Mouse (Mus musculus): ENCODE data around the gene Ankrd34a.

The Ankrd34a gene

GRCm38 (mm10) chr3:96596228-96596707, at the start of gene Ankrd34a:
Gene Ankrd34a, plus strand, starts transcription at chr3:96596636.
- in situ Hi-C loops (cut with MboI; ENCODE audit: low pct_unique_long_range_greater_than_20kb in 1 of 2, low sequenced_read_pairs in 2 of 2, unreplicated experiment in 1 of 2) = no loop called here

- in situ Hi-C loops (cut with MboI; ENCODE audit: low pct_unique_long_range_greater_than_20kb in 1 of 2, low sequenced_read_pairs in 2 of 2, unreplicated experiment in 1 of 2) = loop anchor here in 1 of 2 experiments (10.0 kb wide), 1 partner anchor 88 kb away; the partner anchor contains the start of genes Gm42957 and Pex11b
Observed at GRCm38 (mm10) chr3:96546880-96547279, 49.6 kb upstream of the Ankrd34a start.

GRCm38 (mm10) chr3:96547389-96547960, 49.0 kb upstream of the Ankrd34a start:
- in situ Hi-C loops (cut with MboI; ENCODE audit: low pct_unique_long_range_greater_than_20kb in 1 of 2, low sequenced_read_pairs in 2 of 2, unreplicated experiment in 1 of 2) = loop anchor here in 1 of 2 experiments (10.0 kb wide), 1 partner anchor 87 kb away; the partner anchor contains the start of genes Gm42957 and Pex11b

- in situ Hi-C loops (cut with MboI; ENCODE audit: low pct_unique_long_range_greater_than_20kb in 1 of 2, low sequenced_read_pairs in 2 of 2, unreplicated experiment in 1 of 2) = loop anchor here in 1 of 2 experiments (10.0 kb wide), 1 partner anchor 86 kb away; the partner anchor contains the start of genes Gm42957 and Pex11b
Observed at GRCm38 (mm10) chr3:96548824-96549223, 47.6 kb upstream of the Ankrd34a start.

- in situ Hi-C loops (cut with MboI; ENCODE audit: low pct_unique_long_range_greater_than_20kb in 1 of 2, low sequenced_read_pairs in 2 of 2, unreplicated experiment in 1 of 2) = loop anchor here in 1 of 2 experiments (10.0 kb wide), 1 partner anchor 85 kb away; the partner anchor contains the start of genes Gm42957 and Pex11b
Observed at GRCm38 (mm10) chr3:96549346-96549745, 47.1 kb upstream of the Ankrd34a start.

GRCm38 (mm10) chr3:96551203-96551602, 45.2 kb upstream of the Ankrd34a start:
- in situ Hi-C loops (cut with MboI; ENCODE audit: low pct_unique_long_range_greater_than_20kb in 1 of 2, low sequenced_read_pairs in 2 of 2, unreplicated experiment in 1 of 2) = loop anchor here in 1 of 2 experiments (25.0 kb wide), 1 partner anchor 611 kb away; the partner anchor contains the start of gene Acp6

- in situ Hi-C loops (cut with MboI; ENCODE audit: low pct_unique_long_range_greater_than_20kb in 1 of 2, low sequenced_read_pairs in 2 of 2, unreplicated experiment in 1 of 2) = loop anchor here in 1 of 2 experiments (25.0 kb wide), 1 partner anchor 610 kb away; the partner anchor contains the start of gene Acp6
Observed at GRCm38 (mm10) chr3:96551890-96552289, 44.5 kb upstream of the Ankrd34a start.

- in situ Hi-C loops (cut with MboI; ENCODE audit: low pct_unique_long_range_greater_than_20kb in 1 of 2, low sequenced_read_pairs in 2 of 2, unreplicated experiment in 1 of 2) = loop anchor here in 1 of 2 experiments (25.0 kb wide), 1 partner anchor 609 kb away; the partner anchor contains the start of gene Acp6
Observed at GRCm38 (mm10) chr3:96553601-96554000, 42.8 kb upstream of the Ankrd34a start.

- in situ Hi-C loops (cut with MboI; ENCODE audit: low pct_unique_long_range_greater_than_20kb in 1 of 2, low sequenced_read_pairs in 2 of 2, unreplicated experiment in 1 of 2) = loop anchor here in 1 of 2 experiments (25.0 kb wide), 1 partner anchor 608 kb away; the partner anchor contains the start of gene Acp6
Observed at GRCm38 (mm10) chr3:96554251-96554650, 42.2 kb upstream of the Ankrd34a start.

GRCm38 (mm10) chr3:96555041-96555596, 41.3 kb upstream of the Ankrd34a start:
- in situ Hi-C loops (cut with MboI; ENCODE audit: low pct_unique_long_range_greater_than_20kb in 1 of 2, low sequenced_read_pairs in 2 of 2, unreplicated experiment in 1 of 2) = loop anchor here in 1 of 2 experiments (25.0 kb wide), 1 partner anchor 607 kb away; the partner anchor contains the start of gene Acp6

GRCm38 (mm10) chr3:96555999-96556614, 40.3 kb upstream of the Ankrd34a start:
- in situ Hi-C loops (cut with MboI; ENCODE audit: low pct_unique_long_range_greater_than_20kb in 1 of 2, low sequenced_read_pairs in 2 of 2, unreplicated experiment in 1 of 2) = loop anchor here in 1 of 2 experiments (25.0 kb wide), 1 partner anchor 606 kb away; the partner anchor contains the start of gene Acp6

- in situ Hi-C loops (cut with MboI; ENCODE audit: low pct_unique_long_range_greater_than_20kb in 1 of 2, low sequenced_read_pairs in 2 of 2, unreplicated experiment in 1 of 2) = loop anchor here in 1 of 2 experiments (25.0 kb wide), 1 partner anchor 605 kb away; the partner anchor contains the start of gene Acp6
Observed at GRCm38 (mm10) chr3:96556651-96557635, 39.5 kb upstream of the Ankrd34a start.

GRCm38 (mm10) chr3:96557694-96558093, 38.7 kb upstream of the Ankrd34a start, which contains the start of gene Txnip:
Gene Txnip, plus strand, starts transcription at chr3:96557957.
- in situ Hi-C loops (cut with MboI; ENCODE audit: low pct_unique_long_range_greater_than_20kb in 1 of 2, low sequenced_read_pairs in 2 of 2, unreplicated experiment in 1 of 2) = loop anchor here in 1 of 2 experiments (25.0 kb wide), 1 partner anchor 605 kb away; the partner anchor contains the start of gene Acp6

- in situ Hi-C loops (cut with MboI; ENCODE audit: low pct_unique_long_range_greater_than_20kb in 1 of 2, low sequenced_read_pairs in 2 of 2, unreplicated experiment in 1 of 2) = loop anchor here in 1 of 2 experiments (25.0 kb wide), 1 partner anchor 604 kb away; the partner anchor contains the start of gene Acp6
Observed at GRCm38 (mm10) chr3:96558159-96558558, 38.3 kb upstream of the Ankrd34a start.

GRCm38 (mm10) chr3:96558668-96559196, 37.7 kb upstream of the Ankrd34a start:
- in situ Hi-C loops (cut with MboI; ENCODE audit: low pct_unique_long_range_greater_than_20kb in 1 of 2, low sequenced_read_pairs in 2 of 2, unreplicated experiment in 1 of 2) = loop anchor here in 1 of 2 experiments (25.0 kb wide), 1 partner anchor 604 kb away; the partner anchor contains the start of gene Acp6

GRCm38 (mm10) chr3:96559398-96559910, 37.0 kb upstream of the Ankrd34a start:
- in situ Hi-C loops (cut with MboI; ENCODE audit: low pct_unique_long_range_greater_than_20kb in 1 of 2, low sequenced_read_pairs in 2 of 2, unreplicated experiment in 1 of 2) = loop anchor here in 1 of 2 experiments (25.0 kb wide), 1 partner anchor 603 kb away; the partner anchor contains the start of gene Acp6
